Mouse (Mus musculus) kidney, embryonic 16.5 days (tissue): ENCODE results near the gene Gm9857. TPM values are rescaled to one million over a fixed set of nuclear protein-coding genes. Genes with fewer than 3 reads are reported as not detected.

Experiments used
- ATAC-seq: fragments of 200-750 bp; cut with Nextera tagmentation; 2 replicates; pipeline ENCODE4 v1.8.0; 2017; ENCODE audit warnings: moderate TSS enrichment; ENCODE audit not compliant: low FRiP score, low TSS enrichment
- H3K27ac ChIP-seq: fragments of 300-500 bp; sonication (generic); 2 replicates; pipeline ENCODE4 v1.5.1; 2014; ENCODE audit warnings: low read length
- H3K27me3 ChIP-seq: fragments of 300-500 bp; sonication (generic); 2 replicates; pipeline ENCODE4 v1.6.1; 2014; ENCODE audit warnings: low read length, control low read depth, mixed read lengths; ENCODE audit not compliant: insufficient read depth
- H3K36me3 ChIP-seq: fragments of 300-500 bp; sonication (generic); 2 replicates; pipeline ENCODE4 v1.6.1; 2014; ENCODE audit warnings: low read length, control low read depth, mixed read lengths; ENCODE audit not compliant: insufficient read depth
- H3K4me1 ChIP-seq: fragments of 300-500 bp; sonication (generic); 2 replicates; pipeline ENCODE4 v1.6.1; 2014; ENCODE audit warnings: low read length, control low read depth, mixed read lengths; ENCODE audit not compliant: insufficient read depth
- H3K4me2 ChIP-seq: fragments of 300-500 bp; sonication (generic); replicated peaks from 2 replicates; pipeline ENCODE4 v1.6.1; 2014; ENCODE audit warnings: low read depth, low read length
- H3K4me3 ChIP-seq: fragments of 300-500 bp; sonication (generic); 2 replicates; pipeline ENCODE4 v1.5.1; 2014; ENCODE audit warnings: mild to moderate bottlenecking, low read length
- H3K9ac ChIP-seq: fragments of 300-500 bp; sonication (generic); replicated peaks from 2 replicates; pipeline ENCODE4 v1.6.1; 2014; ENCODE audit warnings: low read length
- H3K9me3 ChIP-seq: fragments of 300-500 bp; sonication (generic); 2 replicates; pipeline ENCODE4 v1.6.1; 2016; ENCODE audit warnings: low read length, control low read depth
- WGBS: fragments of 180-500 bp; shearing (Covaris S2); extraction: QIAGEN DNeasy Blood & Tissue Kit; methylation state at CpG from one replicate; pipeline ENCODE4 v1.1.7; 2014; 5-methylcytosine and 5-hydroxymethylcytosine counted together
- polyA plus RNA-seq: library from polyadenylated mRNA; unstranded; fragments of >200 nt; fragmentation: Nextera tagmentation; extraction: Ambion mirVana; gene quantifications from 2 replicates; pipeline ENCODE4 v1.2.1, GENCODE M21; 2015

Gene Gm9857
- polyA plus RNA-seq, 1 experiment from 2014 or later = not detected

DNA sequence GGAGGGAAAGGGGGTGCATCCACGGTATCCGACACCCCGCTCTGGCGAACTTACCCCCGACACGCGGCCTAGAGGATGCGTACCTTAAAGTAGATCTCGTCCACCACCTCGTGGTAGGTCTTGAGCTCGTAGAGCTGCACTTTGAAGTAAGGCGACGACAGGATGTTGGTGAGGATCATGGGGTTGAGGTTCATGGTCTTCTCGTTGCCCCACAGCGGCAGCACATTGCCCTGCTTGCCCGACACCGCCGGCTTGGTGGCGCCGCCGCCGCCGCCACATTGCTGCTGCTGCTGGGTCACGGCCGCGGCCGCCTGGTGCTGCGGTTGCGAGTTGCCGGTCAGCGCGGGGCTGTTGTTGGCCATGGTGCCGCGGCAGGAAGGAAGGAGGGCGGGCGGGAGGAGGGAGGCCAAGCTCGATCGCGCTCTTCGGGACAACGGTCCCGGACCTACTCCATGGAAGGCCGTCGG lies 29.1 kb downstream of the Gm9857 start:
- Histone ChIP-seq H3K4me2 (peak overlapping the region; percentile 95), H3K9ac (peak overlapping the region; percentile 93), H3K4me3 (peak overlapping the region; percentile 82), H3K36me3 (peaks cover 15% of the 10 kb centered on the region), H3K4me1 (peaks cover 13% of the 10 kb centered on the region), H3K27me3 (no peaks in the 10 kb centered on the region), H3K9me3 (no peaks in the 10 kb centered on the region), H3K27ac (peak overlapping the region; percentile 100)
- ATAC-seq = peak; percentile 91
- under 1% methylated on average over 42 of the region's 44 CpGs for WGBS

DNA sequence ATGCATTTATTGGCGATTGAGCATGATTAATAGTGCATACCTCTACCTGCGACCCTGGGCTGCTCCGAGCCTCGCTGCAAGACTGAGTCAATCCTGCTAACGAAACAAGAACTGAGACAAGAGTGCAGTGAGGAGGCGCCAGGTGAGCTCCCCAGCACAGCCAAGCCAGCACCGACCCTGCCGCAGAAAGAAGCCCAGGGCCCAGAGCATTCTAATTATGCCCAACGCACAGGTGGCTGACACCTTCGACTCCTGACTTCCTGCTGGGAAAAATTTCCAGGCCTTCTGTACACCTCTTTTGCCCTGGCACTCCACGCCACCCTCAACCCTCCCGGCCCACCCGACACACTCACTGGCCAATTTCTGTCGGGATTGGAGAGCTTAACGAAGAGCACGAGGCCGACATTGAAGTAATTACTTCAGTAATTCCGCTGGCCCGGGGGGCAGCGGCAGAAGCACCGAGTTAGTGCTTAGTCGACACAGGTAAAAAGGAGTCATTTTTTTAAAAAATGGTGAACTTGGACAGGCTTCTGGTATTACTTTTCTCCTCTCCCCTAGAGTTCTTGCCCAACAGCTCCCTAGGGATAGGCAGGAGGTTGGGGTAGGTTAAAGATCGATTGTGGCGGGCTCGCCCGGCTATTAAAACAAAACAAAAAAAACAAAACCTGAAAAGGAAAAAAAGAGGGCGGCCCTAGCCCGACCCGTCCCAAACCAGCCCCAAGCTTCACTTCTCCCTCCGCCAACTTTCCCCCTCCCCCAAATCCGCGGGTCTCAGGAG lies 29.8 kb downstream of the Gm9857 start:
- Histone ChIP-seq H3K27ac (peak overlapping the region; percentile 100), H3K4me2 (peak overlapping the region; percentile 95), H3K36me3 (peaks cover 19% of the 10 kb centered on the region), H3K27me3 (no peaks in the 10 kb centered on the region), H3K9ac (peak overlapping the region; percentile 93), H3K4me3 (peak overlapping the region; percentile 82), H3K9me3 (no peaks in the 10 kb centered on the region), H3K4me1 (peaks cover 13% of the 10 kb centered on the region)
- under 1% methylated on average over 32 of the region's 32 CpGs for WGBS
- no peak for ATAC-seq

DNA sequence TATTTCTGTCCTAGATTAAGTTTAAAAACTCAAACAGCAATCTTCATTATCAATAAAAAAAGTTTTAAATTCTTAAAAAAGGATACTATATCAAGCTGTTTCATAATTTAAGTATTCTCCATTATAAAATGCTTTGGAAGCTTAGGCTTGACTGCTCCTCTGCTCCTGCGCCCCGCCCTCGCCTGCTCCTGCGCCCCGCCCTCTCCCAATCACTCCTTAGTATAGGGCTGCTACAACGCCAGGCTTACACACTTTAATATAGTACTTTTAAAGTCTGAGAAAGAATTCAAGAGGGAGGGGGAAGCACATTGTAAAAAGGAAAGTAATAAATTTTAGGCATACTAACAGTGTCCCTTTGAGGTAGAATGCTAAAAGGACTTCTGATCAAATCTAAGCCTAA lies 37.3 kb downstream of the Gm9857 start:
- Histone ChIP-seq H3K4me3 (no peak overlapping the region), H3K27me3 (no peaks in the 10 kb centered on the region), H3K4me2 (no peak overlapping the region), H3K27ac (no peak overlapping the region), H3K9ac (no peak overlapping the region), H3K4me1 (no peaks in the 10 kb centered on the region), H3K36me3 (peaks cover 44% of the 10 kb centered on the region), H3K9me3 (no peaks in the 10 kb centered on the region)
- no peak for ATAC-seq
- WGBS = 97% methylated on average over 6 of the region's 6 CpGs

- Histone ChIP-seq H3K9ac (no peak overlapping the region), H3K4me1 (no peaks in the 10 kb centered on the region), H3K27ac (no peak overlapping the region), H3K27me3 (no peaks in the 10 kb centered on the region), H3K4me2 (no peak overlapping the region), H3K4me3 (no peak overlapping the region), H3K9me3 (no peaks in the 10 kb centered on the region), H3K36me3 (peaks cover 41% of the 10 kb centered on the region)
- 57% methylated on average over 2 of the region's 2 CpGs for WGBS
- ATAC-seq = no peak
Measured at GRCm38 (mm10) chr3:108902038-108902437, 38.2 kb downstream of the Gm9857 start.

DNA sequence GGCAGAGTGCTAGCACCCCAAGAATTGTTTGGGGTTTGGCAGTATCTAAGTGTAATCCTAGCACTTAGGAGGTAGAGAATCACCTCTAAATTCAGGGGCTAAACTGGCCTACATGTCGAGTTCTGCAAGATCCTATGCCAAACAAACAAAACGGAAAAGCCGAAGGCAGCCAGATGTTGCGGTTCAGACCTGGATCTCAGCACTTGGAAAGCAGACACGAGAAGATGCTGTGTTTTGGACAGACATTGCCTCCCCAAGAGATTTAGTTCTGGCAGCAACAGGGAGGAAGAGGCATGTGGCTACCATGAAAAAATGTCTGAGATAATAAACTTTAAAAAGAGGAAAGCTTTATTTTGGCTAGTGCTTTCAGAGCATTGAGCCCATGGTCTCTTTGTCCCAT lies 39.6 kb downstream of the Gm9857 start:
- H3K4me1 ChIP-seq = no peaks in the 10 kb centered on the region
- no peak for ATAC-seq
- no peak overlapping the region for H3K4me3 ChIP-seq
- no peak overlapping the region for H3K9ac ChIP-seq
- H3K27me3 ChIP-seq = no peaks in the 10 kb centered on the region
- no peaks in the 10 kb centered on the region for H3K9me3 ChIP-seq
- H3K36me3 ChIP-seq = peaks cover 31% of the 10 kb centered on the region
- no peak overlapping the region for H3K4me2 ChIP-seq
- H3K27ac ChIP-seq = no peak overlapping the region
- 77% methylated on average over 5 of the region's 5 CpGs for WGBS

GRCm38 (mm10) chr3:108900147-108900546 lies 40.1 kb downstream of the Gm9857 start:
- no peak overlapping the region for H3K9ac ChIP-seq
- WGBS = 95% methylated on average over 3 of the region's 3 CpGs
- no peak for ATAC-seq

GRCm38 (mm10) chr3:108898640-108899039 lies 41.6 kb downstream of the Gm9857 start:
- ATAC-seq = no peak
- Histone ChIP-seq H3K27ac (no peak overlapping the region), H3K4me2 (no peak overlapping the region), H3K27me3 (no peaks in the 10 kb centered on the region), H3K9me3 (no peaks in the 10 kb centered on the region), H3K36me3 (peaks cover 12% of the 10 kb centered on the region), H3K4me3 (no peak overlapping the region), H3K4me1 (no peaks in the 10 kb centered on the region), H3K9ac (no peak overlapping the region)
- 90% methylated on average over 4 of the region's 4 CpGs for WGBS

More at GRCm38 (mm10) chr3:108900147-108900546, 40.1 kb downstream of the Gm9857 start:
- H3K4me2 ChIP-seq = no peak overlapping the region
- H3K4me3 ChIP-seq = no peak overlapping the region
- no peak overlapping the region for H3K27ac ChIP-seq
- H3K9me3 ChIP-seq = no peaks in the 10 kb centered on the region
- no peaks in the 10 kb centered on the region for H3K4me1 ChIP-seq
- H3K36me3 ChIP-seq = peaks cover 27% of the 10 kb centered on the region
- no peaks in the 10 kb centered on the region for H3K27me3 ChIP-seq

- no peaks in the 10 kb centered on the region for H3K36me3 ChIP-seq
- H3K9ac ChIP-seq = no peak overlapping the region
- no peak overlapping the region for H3K4me2 ChIP-seq
- H3K27me3 ChIP-seq = no peaks in the 10 kb centered on the region
- no peak overlapping the region for H3K4me3 ChIP-seq
- H3K27ac ChIP-seq = no peak overlapping the region
- 43% methylated on average over 4 of the region's 4 CpGs for WGBS
- no peak for ATAC-seq
- H3K9me3 ChIP-seq = no peaks in the 10 kb centered on the region
- H3K4me1 ChIP-seq = no peaks in the 10 kb centered on the region
Measured at GRCm38 (mm10) chr3:108892914-108893313, 47.3 kb downstream of the Gm9857 start.

DNA sequence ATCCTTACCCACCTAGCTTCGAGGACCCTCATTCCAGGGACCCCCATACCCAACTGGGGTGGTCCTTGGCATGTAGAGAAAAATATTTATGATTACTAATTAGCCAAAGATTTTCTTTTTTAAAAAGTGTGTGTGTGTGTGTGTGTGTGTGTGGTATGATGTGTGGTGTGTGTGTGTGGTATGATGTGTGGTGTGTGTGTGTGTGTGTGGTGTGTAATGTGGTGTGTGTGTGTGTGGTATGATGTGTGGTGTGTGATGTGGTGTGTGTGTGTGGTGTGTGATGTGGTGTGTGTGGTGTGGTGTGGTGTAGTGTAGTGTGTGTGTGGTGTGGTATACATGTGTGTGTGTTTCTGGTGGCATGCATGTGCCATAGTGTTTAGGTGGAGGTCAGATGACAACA lies 48.2 kb downstream of the Gm9857 start:
- H3K36me3 ChIP-seq = no peaks in the 10 kb centered on the region
- H3K4me2 ChIP-seq = no peak overlapping the region
- no peak overlapping the region for H3K9ac ChIP-seq
- WGBS = 81% methylated on average over 1 of the region's 1 CpGs
- H3K4me1 ChIP-seq = no peaks in the 10 kb centered on the region
- ATAC-seq = no peak
- H3K27ac ChIP-seq = no peak overlapping the region
- no peaks in the 10 kb centered on the region for H3K9me3 ChIP-seq
- no peak overlapping the region for H3K4me3 ChIP-seq
- H3K27me3 ChIP-seq = no peaks in the 10 kb centered on the region
